Mouse (Mus musculus) B cell, adult (primary cell): ENCODE data around the gene Tex26. TPM values are rescaled to one million over a fixed set of nuclear protein-coding genes. Genes with fewer than 3 reads are reported as not detected.

Source experiments
- total RNA-seq: library from RNA; stranded (reverse); gene quantifications from 4 replicates; pipeline ENCODE4 v1.2.4, GENCODE M21; 2023; ENCODE audit not compliant: inconsistent age

Tex26 gene
- total RNA-seq: not detected in 4 replicates

DNA sequence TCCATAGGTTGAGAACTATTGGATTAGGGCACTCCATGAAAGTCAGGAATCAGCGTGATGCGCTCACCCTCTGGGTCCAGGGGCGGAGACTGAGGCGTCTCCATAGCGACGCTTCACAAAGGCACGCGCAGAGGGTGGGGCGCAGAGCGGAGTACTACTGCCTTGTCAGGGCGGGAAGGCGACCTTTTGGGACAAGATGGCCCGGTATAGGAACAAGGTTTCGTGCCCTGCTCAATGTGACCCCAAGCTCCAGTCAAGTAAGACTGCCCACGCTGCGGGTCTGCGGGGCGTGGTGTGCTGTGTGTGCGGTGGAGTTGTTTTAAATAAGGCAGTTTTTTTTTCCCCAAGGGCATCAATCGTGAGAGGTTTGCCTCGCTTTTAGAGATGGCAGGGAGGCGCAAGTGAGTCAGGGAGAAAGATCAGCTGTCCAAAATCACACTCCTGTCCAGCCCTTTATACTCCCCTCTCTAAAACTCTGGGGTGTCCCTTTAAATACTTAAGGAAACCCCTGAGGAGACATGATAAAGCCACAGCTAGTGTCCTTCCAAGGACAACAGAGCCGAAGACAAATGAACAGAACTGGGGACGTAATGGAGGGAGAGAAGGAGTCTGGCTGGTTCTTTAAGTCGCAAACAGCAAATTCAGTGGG is at the start of gene Tex26:
Gene Tex26 (plus strand): TSS at position 130 of the 649 bp plus-strand sequence.

DNA sequence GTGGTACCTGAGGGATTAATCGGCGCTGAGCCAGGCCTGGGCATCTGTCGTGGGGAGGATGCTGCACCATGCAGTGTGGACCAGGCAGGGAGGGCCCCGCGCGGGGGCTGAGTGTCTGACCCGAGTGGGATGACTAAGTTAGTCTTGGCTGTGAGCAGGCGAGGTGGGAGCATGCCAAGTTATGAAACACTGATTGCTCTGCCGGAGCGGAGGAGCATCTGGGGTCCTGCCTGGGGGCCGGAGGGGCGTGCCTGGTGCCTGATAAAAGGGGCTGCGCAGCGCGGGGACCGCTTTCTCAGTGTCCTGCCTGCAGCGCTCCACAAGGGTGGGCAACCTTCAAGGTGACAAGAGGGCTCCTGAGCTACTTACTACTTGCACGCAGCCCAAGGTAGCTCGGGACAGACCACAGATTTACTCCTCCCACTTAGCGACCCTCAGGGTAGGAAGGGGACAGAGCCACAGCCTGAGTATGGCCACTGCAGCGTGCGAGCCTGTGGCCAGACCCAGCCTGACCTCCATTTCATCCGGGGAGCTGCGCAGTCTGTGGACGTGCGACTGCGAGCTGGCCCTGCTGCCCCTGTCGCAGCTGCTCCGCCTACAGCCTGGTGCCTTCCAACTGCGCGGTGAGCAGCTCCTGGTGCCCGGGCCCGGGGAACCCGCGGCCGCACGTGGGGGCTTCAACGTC is 27.8 kb upstream of the Tex26 start, which contains the start of gene Medag:
Gene Medag (plus strand): TSS at position 241 of the 685 bp plus-strand sequence.

Other genes starting within 250 kb of the Tex26 start
- 63.6 to 70.6 TPM (median 69.5 TPM) in 4 replicates for gene Alox5ap, start 174.9 kb upstream of the Tex26 start, total RNA-seq
- 0.19 TPM in 1 of 4 replicates, not detected in the others for gene Medag, start 27.9 kb upstream of the Tex26 start, total RNA-seq
- gene Wdr95, start 89.0 kb downstream of the Tex26 start, total RNA-seq: not detected in 4 replicates
- 152 to 263 TPM (median 184 TPM) in 4 replicates for gene Hsph1, start 196.7 kb downstream of the Tex26 start, total RNA-seq
- 2.8 to 6.2 TPM (median 3.5 TPM) in 4 replicates for gene B3glct, start 238.6 kb downstream of the Tex26 start, total RNA-seq